Mouse (Mus musculus) olfactory bulb, adult 2 months (tissue): ENCODE measurements at regions not wholly inside any gene's neighbourhood (a gene's known extent, or its start where the extent isn't known, plus 50 kb on each side); places are given as distances from the start of the nearest gene placed in this dataset.

Source experiments
- H3K27ac ChIP-seq: fragments of 200-500 bp; 2 replicates; pipeline ENCODE4 v1.5.1; 2012; ENCODE audit warnings: low read depth, low read length; ENCODE audit not compliant: insufficient read depth
- H3K4me1 ChIP-seq: fragments of 200-500 bp; 2 replicates; pipeline ENCODE4 v1.6.1; 2012; ENCODE audit warnings: low read length; ENCODE audit not compliant: control insufficient read depth, insufficient read depth
- H3K4me3 ChIP-seq: fragments of 200-500 bp; 2 replicates; pipeline ENCODE4 v1.5.1; 2012; ENCODE audit warnings: mild to moderate bottlenecking, low read depth, low read length, moderate library complexity; ENCODE audit not compliant: insufficient read depth
- CTCF ChIP-seq: fragments of 200-500 bp; IDR thresholded peaks from 2 replicates; pipeline ENCODE4 v1.5.1; 2012; ENCODE audit warnings: low read depth, mild to moderate bottlenecking, low read length, moderate library complexity; ENCODE audit not compliant: insufficient read depth
- POLR2A ChIP-seq: fragments of 200-500 bp; IDR thresholded peaks from 2 replicates; pipeline ENCODE4 v1.6.1; 2012; ENCODE audit warnings: mild to moderate bottlenecking, low read depth, low read length, moderate library complexity; ENCODE audit not compliant: insufficient read depth
- WGBS: fragments of 180-500 bp; shearing (Covaris S2); methylation state at CpG from one replicate; pipeline ENCODE4 v1.1.7; 2018; 5-methylcytosine and 5-hydroxymethylcytosine counted together

DNA sequence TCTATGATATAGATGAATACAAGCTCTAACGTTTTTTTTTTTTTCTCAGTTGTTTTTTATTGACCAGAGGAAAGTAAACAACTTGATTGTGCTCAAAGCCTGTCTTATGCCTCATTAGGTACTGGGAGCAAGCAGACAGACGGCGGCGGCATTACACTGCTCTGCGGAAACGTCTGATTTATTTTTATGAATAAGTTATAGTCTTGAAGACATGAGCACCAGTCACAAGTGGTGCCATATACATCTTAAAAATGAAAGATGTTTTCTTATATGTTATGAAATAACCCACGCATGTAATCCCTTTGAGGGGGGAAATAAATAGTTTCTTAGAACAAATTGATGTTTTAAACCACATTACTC lies 177.1 kb downstream of the Nup35 start:
- H3K4me1 ChIP-seq, result no peaks in the 10 kb centered on the region
- H3K27ac ChIP-seq, result no peak overlapping the region
- H3K4me3 ChIP-seq, result no peak overlapping the region
- 51% methylated on average over 7 of the region's 7 CpGs for WGBS
- no peak for TF ChIP-seq CTCF
- TF ChIP-seq POLR2A, result no peak

- TF ChIP-seq POLR2A (no peak), CTCF (no peak)
- no peak overlapping the region for H3K27ac ChIP-seq
- H3K4me3 ChIP-seq, result no peak overlapping the region
- H3K4me1 ChIP-seq, result no peaks in the 10 kb centered on the region
- 56% methylated on average over 2 of the region's 2 CpGs for WGBS
Measured at GRCm38 (mm10) chr2:80819268-80819667, 202.2 kb downstream of the Nup35 start.

- Histone ChIP-seq H3K4me3 (no peak overlapping the region), H3K27ac (no peak overlapping the region), H3K4me1 (no peaks in the 10 kb centered on the region)
- TF ChIP-seq CTCF (no peak), POLR2A (no peak)
- 30% methylated on average over 1 of the region's 1 CpGs for WGBS
Measured at GRCm38 (mm10) chr2:80851056-80851455, 234.0 kb downstream of the Nup35 start.

- H3K4me3 ChIP-seq, result no peak overlapping the region
- H3K4me1 ChIP-seq, result no peaks in the 10 kb centered on the region
- no peak for TF ChIP-seq POLR2A
- TF ChIP-seq CTCF, result no peak
- 75% methylated on average over 4 of the region's 4 CpGs for WGBS
- H3K27ac ChIP-seq, result no peak overlapping the region
Measured at GRCm38 (mm10) chr2:80855214-80855613, 238.2 kb downstream of the Nup35 start.

GRCm38 (mm10) chr2:80870046-80870445 lies 253.0 kb downstream of the Nup35 start:
- no peak for TF ChIP-seq CTCF
- H3K4me3 ChIP-seq, result peak overlapping the region; percentile 29
- WGBS, result 23% methylated on average over 8 of the region's 9 CpGs
- no peak overlapping the region for H3K27ac ChIP-seq
- H3K4me1 ChIP-seq, result no peaks in the 10 kb centered on the region; the same call in 1 of the 2 replicates

DNA sequence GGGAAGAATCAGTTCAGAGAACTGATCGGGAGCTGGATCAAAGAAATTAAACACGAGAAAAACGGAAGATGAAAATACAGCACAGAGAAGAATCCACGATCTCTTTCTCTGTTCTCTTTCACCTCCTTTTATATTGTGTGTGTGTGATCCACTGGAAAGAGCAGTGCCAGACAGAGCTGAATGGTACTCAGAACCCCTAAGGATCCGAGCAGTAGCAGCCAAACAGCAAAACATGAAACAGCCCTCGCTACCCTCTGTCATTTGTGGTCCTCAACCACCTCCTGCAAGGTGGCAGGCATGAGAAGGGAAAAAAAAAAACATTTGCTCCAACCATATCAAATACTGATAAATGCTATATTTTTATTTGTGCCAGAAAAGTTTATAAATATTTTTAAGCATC lies 253.4 kb downstream of the Nup35 start:
- Histone ChIP-seq H3K4me3 (no peak overlapping the region), H3K27ac (no peak overlapping the region), H3K4me1 (no peaks in the 10 kb centered on the region; the same call in 1 of the 2 replicates)
- TF ChIP-seq CTCF (no peak), POLR2A (no peak)
- 33% methylated on average over 6 of the region's 6 CpGs for WGBS

GRCm38 (mm10) chr2:80871356-80871755 lies 254.3 kb downstream of the Nup35 start:
- Histone ChIP-seq H3K27ac (no peak overlapping the region), H3K4me3 (no peak overlapping the region), H3K4me1 (no peaks in the 10 kb centered on the region; the same call in 1 of the 2 replicates)
- 93% methylated on average over 6 of the region's 6 CpGs for WGBS
- TF ChIP-seq POLR2A (no peak), CTCF (no peak)

DNA sequence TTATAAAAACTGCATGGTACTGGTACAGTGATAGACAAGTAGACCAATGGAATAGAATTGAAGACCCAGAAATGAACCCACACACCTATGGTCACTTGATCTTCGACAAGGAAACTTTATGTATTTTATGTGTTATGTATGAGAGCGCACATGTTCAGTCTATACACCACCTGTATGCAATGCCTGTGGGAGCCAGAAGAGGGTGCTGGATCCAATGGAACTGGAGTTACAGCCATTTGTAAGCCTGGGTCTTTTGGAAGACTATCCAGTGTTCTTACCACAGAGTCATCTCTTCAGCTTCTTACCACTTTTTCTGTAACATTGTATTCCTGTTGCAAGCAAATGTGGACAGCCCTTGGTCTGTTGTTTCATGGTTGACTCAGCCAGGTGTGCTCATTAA lies 261.4 kb downstream of the Nup35 start:
- Histone ChIP-seq H3K4me1 (no peaks in the 10 kb centered on the region), H3K4me3 (no peak overlapping the region), H3K27ac (no peak overlapping the region)
- 98% methylated on average over 2 of the region's 2 CpGs for WGBS
- TF ChIP-seq CTCF, result no peak
- TF ChIP-seq POLR2A, result no peak

- TF ChIP-seq CTCF (no peak), POLR2A (no peak)
- 47% methylated on average over 5 of the region's 5 CpGs for WGBS
- Histone ChIP-seq H3K4me3 (no peak overlapping the region), H3K27ac (no peak overlapping the region), H3K4me1 (no peaks in the 10 kb centered on the region)
Measured at GRCm38 (mm10) chr2:80884231-80884630, 267.2 kb downstream of the Nup35 start.

- Histone ChIP-seq H3K27ac (no peak overlapping the region), H3K4me1 (no peaks in the 10 kb centered on the region), H3K4me3 (no peak overlapping the region)
- no peak for TF ChIP-seq POLR2A
- WGBS, result 40% methylated on average over 3 of the region's 3 CpGs
Measured at GRCm38 (mm10) chr2:80902050-80902449, 285.0 kb downstream of the Nup35 start.

DNA sequence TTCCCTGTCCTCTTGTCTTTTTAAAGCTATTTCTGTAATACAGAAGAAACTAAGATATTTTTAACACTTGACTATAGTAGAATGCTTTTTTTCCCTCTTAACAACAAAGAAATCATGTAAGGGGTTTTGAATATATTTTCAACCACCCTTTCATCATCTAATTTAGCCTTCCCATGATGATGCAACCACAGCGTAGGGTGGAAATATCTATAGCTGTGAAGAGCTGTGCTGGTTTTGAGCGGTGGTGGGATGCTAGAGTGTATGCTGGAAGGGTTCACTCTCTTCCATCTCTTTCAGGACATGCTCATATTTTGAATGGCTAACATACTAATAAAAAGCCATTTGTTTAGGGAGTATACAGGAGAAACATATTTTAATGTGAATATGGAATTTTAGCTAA lies 296.4 kb downstream of the Nup35 start:
- H3K4me1 ChIP-seq, result no peaks in the 10 kb centered on the region
- no peak overlapping the region for H3K27ac ChIP-seq
- TF ChIP-seq CTCF (no peak), POLR2A (no peak)
- 81% methylated on average over 2 of the region's 2 CpGs for WGBS
- no peak overlapping the region for H3K4me3 ChIP-seq
